Comparison of ENCODE assay signal across 20 mouse cellular contexts in the genomic region with DNA sequence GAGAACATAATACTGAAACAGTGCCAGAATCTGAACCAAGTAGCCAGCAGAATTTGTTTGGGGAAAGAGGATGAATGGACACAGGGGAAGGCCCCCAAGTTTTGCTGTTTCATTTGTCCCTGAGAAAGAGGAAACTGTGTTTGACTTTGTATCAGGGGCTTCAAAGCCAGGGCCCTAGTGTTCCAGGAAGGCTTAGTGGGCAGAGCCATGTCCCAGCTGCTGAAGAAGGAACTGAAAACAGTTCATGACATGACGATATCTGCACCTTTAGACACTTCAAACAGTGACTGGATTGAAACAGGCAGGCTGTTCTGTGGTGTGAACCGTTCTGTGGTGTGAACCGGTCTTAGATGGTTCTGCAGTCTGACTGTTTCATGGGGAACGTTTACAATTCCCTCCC. TPM values are rescaled to one million over a fixed set of nuclear protein-coding genes. Genes with fewer than 3 reads are reported as not detected.
ATAC-seq lines count a peak whose summit lies in the region.
"Not testable (repeated sequence)": the region's sequence is repeated elsewhere in the genome, so short reads cannot be mapped to it uniquely, and the experiment has no call there.
"Had no signal": no experiment of that assay in that cellular context is flagged by ENCODE, and none has a peak within 500 bp of the region (broad histone marks: within the 10 kb centered on the region; RNA-seq: fewer than 3 reads in every experiment).

No protein-coding gene starts in this region.

- H3K27me3 ChIP-seq in lung, embryonic 16.5 days (ENCODE audit: control insufficient read depth, insufficient read depth, low read depth, low read length), result not testable (repeated sequence)

- not testable (repeated sequence) for H3K4me3 ChIP-seq in lung, embryonic 16.5 days (ENCODE audit: low read length)

- not testable (repeated sequence) for H3K9ac ChIP-seq in lung, embryonic 16.5 days (ENCODE audit: low read length)

- not testable (repeated sequence) for H3K4me2 ChIP-seq in lung, embryonic 16.5 days (ENCODE audit: low read depth, low read length)

- H3K27ac ChIP-seq in lung, embryonic 16.5 days (ENCODE audit: low read length), result not testable (repeated sequence)

- not testable (repeated sequence) for H3K36me3 ChIP-seq in lung, embryonic 16.5 days (ENCODE audit: control insufficient read depth, insufficient read depth, low read length)

- not testable (repeated sequence) for H3K4me1 ChIP-seq in lung, embryonic 16.5 days (replicated peaks; ENCODE audit: control insufficient read depth, insufficient read depth, low read length)

- no CpG with 5 or more reads among the region's 4 CpGs for WGBS in lung, embryonic 16.5 days

- H3K9me3 ChIP-seq in lung, embryonic 16.5 days (ENCODE audit: control insufficient read depth, low read length), result not testable (repeated sequence)

- ATAC-seq in common myeloid progenitor, adult 5-6 weeks (replicated peaks; ENCODE audit: low read depth, poor library complexity, severe bottlenecking), result peak; percentile 79
- ATAC-seq in hematopoietic stem cell, adult 5-6 weeks (replicated peaks in 1 of 2; ENCODE audit: insufficient read depth in 1 of 2, low FRiP score in 2 of 2, low TSS enrichment in 1 of 2, low read depth in 1 of 2, poor library complexity in 2 of 2, severe bottlenecking in 2 of 2), result peak; percentile 57 to 74
- peak; percentile 24; the same call in 1 of the 2 replicates for ATAC-seq in lung, embryonic 16.5 days (ENCODE audit: low read depth)
- peak; percentile 78 for ATAC-seq in megakaryocyte, adult 5-6 weeks (ENCODE audit: poor library complexity, severe bottlenecking)
- peak; percentile 66 for ATAC-seq in monocyte, adult 5-6 weeks (replicated peaks; ENCODE audit: insufficient number of reproducible peaks, low FRiP score, low TSS enrichment, poor library complexity, severe bottlenecking)

RNA-seq across cellular contexts. Expression of a gene that starts 8.4 kb away (rescaled TPM):
- total RNA-seq in common myeloid progenitor, adult 5-6 weeks (2017), result not detected in 2 replicates
- total RNA-seq in hematopoietic stem cell, adult 5-6 weeks (2017), result not detected in 2 replicates
- polyA plus RNA-seq in lung, embryonic 16.5 days (2015; fragmentation: Nextera tagmentation; extraction: Ambion mirVana), result not detected in 2 replicates
- not detected in 2 replicates for total RNA-seq in megakaryocyte, adult 5-6 weeks (2015)
- total RNA-seq in megakaryocyte, adult 5-6 weeks (2017), result not detected in 2 replicates
- 1.0 to 1.6 TPM in 2 of 3 replicates, not detected in the other for total RNA-seq in monocyte, adult 5-6 weeks (2017)
- total RNA-seq: adrenal gland, adult 18-20 months; adrenal gland, postnatal 14 days; adrenal gland, postnatal 36 days; G1E had no signal
- polyA plus RNA-seq: activated CD4-positive, CD25-positive, alpha-beta regulatory T cell, adult 4 months; C2C12; cerebellum, adult 2 months; embryonic facial prominence, embryonic 11.5 days; embryonic facial prominence, embryonic 13.5 days; embryonic facial prominence, embryonic 15.5 days; erythroblast, embryonic 14.5 days; forebrain, embryonic 10.5 days; forebrain, embryonic 12.5 days; forebrain, embryonic 14.5 days; forebrain, embryonic 16.5 days; G1E had no signal

Comparison
In these comparisons a context has a peak if more than half of its experiments do, and no peak if none do; other contexts are left out.
1. ATAC-seq: peak in every context shown above with its lines; median percentile 79 in common myeloid progenitor, adult 5-6 weeks; 78 in megakaryocyte, adult 5-6 weeks; 66 in monocyte, adult 5-6 weeks; 66 in hematopoietic stem cell, adult 5-6 weeks; 24 in lung, embryonic 16.5 days.